Mouse (Mus musculus) right cerebral cortex, postnatal 4 days (tissue): ENCODE results near the gene Flot2.

Experiments used
- DNase-seq: peaks from one replicate; pipeline ENCODE4 v3.0.0-alpha.2; 2022

The Flot2 gene

GRCm38 (mm10) chr11:78104501-78104900 lies 66.8 kb downstream of the Flot2 start:
- DNase-seq: no peak
